Mouse (Mus musculus): ENCODE data around the gene Kif16b. TPM values are rescaled to one million over a fixed set of nuclear protein-coding genes. Genes with fewer than 3 reads are reported as not detected.

The Kif16b gene
- total RNA-seq, 2 experiments from 2014 or later = 7.9 to 9.4 TPM

DNA sequence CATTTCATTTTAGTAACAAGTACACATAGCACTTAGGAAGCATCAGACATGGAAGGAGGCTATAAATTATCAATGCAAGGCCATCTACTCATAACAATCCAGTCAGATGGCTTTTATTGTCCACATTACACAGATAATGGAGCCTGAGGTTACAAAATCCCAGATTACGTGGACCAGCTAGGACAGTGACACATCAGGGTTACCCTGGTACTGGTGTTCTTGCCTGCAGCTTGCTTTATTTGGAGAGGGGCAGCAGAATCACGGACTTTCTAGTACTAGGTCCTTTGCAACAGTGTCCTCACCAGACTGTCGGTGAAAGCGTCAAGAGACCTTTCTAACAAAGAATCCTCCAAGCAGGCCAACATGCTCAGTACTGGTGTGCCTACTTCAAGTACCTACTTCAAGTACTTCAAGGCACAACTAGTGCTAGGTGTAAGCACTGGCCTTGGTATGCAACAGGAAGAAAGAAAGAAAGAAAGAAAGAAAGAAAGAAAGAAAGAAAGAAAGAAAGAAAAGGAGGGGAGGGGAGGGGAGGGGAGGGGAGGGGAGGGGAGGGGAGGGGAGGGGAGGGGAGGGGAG is 213.3 kb downstream of the Kif16b start:
- no peak for DNase-seq (ENCODE audit: extremely low spot score in 1 of 2, low spot score in 1 of 2)

DNA sequence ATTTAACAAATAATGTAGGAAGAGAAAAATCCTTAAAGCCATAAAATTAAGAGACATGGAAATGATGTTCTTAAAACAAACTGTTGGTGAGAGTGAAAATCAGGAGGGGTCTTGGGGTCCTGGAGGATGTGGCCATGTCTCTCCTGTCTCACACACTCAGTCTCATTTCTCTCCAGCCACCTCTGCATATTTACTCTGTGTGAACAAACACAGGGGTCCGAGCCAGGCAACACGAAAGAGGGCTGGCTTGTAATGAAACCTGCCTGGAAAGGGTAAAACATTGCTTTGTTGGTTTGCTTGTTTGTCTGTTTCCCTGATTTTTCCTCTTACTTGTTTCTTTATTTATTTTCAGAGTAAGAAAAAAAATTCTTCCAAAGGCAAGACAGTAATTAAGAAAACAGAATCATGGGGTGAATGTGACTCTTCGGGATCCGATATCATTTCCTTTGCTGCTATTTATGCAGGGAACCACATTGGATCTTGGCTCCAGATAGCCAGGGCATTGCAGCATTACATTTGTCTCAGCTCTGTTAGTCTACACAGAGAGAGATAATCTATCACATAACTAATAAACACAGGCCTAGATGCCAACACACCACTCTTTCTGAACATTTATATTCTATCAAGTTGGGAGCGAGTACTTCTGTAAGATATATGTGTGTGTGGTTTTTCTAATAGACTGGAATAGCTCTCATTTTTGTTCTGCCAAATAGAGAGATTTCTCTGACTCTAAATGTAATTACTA is 218.2 kb downstream of the Kif16b start:
- no peak for DNase-seq (ENCODE audit: extremely low spot score in 1 of 2, low spot score in 1 of 2)

DNA sequence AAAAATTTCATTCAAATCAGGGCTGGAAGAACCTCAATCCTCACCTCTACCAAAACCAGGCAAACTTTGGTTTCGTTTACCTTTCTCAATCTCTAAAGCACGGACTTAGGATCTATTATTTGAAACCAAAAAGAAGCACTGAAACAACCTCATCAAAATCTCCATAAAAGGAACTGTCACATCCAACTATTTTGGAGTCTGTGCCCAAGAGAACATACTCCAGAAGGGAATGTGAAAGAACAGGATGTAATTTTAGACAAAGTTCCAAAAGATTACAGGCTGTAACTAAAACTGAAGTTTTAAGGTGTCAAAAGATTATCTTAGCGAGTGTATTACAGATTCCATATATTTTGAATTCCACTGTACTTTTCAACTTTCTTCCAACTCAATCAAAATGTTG is 232.9 kb downstream of the Kif16b start:
- no peak for DNase-seq (ENCODE audit: extremely low spot score in 1 of 2, low spot score in 1 of 2)

DNA sequence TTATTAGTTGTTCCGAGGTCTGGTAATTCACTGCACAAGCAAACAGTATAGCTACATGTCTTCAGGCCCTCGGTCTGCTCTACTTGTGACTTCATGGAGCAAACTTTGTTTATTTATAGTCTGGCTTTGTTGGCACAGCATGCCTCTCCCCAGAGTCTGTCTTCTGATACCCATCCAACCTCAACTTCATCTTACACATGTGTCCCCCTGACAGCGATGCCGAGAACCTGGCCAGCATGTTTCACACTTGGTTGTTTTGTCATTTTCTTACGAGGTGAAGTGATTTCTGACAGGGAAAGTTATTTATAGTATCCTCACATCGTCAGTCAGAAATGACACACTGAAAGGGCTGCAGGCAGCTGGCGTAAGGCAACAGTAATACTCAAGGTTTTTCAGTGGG is 249.7 kb downstream of the Kif16b start:
- DNase-seq (ENCODE audit: extremely low spot score in 1 of 2, low spot score in 1 of 2) = no peak

DNA sequence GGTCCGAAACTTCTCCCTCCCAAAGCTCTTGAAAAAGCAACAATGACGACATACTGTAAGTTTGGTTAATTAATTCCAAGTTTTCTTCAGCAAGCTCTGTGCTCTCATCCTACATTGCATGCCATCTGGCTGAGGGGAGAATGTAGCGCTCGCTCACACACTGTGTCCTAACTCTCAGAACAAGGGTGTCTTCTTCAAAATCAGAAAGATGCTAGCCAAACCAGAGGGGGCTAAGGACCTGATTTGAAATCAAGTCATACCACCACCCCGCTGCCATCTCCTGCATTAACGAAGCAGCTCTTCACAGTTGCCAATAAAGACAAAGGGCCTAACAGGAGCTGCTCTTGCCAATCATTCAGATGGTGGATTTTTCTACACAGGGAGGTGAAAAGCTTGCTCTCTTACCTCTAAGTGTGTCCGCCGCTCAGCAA is 253.3 kb downstream of the Kif16b start:
- DNase-seq (ENCODE audit: extremely low spot score in 1 of 2, low spot score in 1 of 2) = peak; percentile 7 to 27

DNA sequence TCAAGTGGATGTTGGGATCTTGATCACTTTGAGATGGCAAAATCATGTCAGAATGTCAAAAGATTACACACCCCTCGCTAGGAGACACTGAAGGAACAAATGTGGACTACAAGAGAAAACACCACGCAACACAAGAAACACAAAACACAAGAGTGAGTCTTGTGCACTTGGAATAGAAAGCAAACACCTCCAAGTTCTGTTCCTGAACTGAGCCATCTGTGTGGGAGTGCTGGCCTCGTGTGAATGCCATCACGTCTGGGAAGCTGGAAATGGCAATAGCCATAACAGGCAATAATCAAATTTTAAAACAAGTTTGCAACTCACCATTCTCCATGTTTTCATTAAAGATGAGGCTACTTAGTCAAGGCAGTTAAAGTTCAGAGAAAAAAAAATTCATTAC is 254.5 kb downstream of the Kif16b start:
- no peak for DNase-seq (ENCODE audit: extremely low spot score in 1 of 2, low spot score in 1 of 2)

DNA sequence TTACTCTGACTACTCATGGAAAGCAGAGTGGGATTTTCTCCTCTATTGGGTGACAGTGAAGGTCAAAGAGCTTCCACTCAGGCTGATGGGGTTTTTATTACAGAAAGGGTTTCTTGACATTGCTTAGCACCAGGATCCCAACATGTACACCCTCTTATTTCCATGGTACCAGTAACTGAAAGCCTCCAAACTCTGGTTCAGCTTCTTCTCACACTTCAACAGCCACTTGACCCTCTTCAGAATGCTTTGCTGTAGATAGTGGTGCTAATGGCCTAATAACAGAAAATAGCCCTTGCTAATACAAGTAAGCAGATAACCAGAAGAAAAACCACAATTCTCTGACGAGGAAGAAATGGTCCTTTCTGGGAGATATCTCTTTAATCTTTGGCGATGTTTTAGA is 259.6 kb downstream of the Kif16b start:
- DNase-seq (ENCODE audit: extremely low spot score in 1 of 2, low spot score in 1 of 2) = no peak

DNA sequence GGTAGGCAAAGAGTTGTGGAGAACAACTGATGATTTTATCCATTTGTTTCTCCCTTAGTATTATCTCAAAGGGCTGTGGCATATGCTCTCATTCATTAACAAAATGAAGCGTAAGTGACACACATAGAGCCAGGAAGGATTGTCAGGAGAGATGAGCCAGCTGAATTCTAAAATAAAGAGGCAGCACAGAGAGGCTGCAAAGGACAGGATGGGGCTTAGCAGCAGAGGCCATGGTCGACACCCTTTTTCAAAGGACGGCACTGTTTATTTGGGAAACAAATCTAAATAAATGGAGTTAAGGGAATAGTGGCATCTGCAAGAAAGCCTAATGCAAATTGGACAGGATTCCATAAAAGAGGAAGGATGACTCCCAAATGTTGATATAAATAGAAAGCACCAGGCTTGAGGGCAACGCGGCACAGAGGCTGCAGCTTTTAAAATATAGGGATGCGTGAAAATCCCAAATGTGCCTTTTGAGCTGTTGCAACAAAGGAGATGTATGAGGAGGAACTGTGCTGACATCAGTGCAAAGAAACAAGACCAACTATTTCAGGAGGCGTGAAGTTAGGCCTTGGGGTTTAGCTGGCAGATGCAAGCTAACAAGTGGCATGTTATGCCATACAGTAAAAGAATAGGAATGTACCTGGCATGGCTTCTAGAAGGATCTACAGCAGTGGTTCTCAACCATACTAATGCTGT is 265.6 kb downstream of the Kif16b start:
- DNase-seq (ENCODE audit: extremely low spot score in 1 of 2, low spot score in 1 of 2) = no peak

DNA sequence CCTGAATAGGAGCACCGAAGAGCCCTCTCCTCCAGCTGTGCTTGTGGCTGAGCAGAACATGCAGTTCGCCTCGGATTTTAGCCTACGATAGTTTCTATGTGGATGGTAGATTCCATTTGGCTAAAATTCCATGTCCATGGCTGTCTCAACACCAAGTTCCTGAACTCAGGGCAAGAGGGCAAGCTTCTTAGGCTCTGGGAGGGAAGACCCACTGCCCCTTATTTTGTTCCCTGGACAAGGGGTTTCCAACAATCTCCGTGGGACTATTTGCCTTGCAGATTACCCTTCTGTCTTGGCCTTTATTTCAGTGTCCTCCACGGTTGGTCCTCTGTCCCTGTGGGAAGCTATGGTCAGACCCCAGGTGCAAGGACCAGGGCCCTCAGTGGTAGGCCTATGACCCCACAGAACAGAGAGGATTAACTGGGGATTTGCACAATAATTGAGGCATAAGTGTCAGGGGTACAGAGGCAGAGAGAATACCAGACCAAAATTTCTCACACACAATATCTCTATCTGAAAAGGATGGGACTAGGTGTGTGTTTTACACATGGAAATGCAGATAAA is 267.3 kb downstream of the Kif16b start:
- DNase-seq (ENCODE audit: extremely low spot score in 1 of 2, low spot score in 1 of 2) = no peak

DNA sequence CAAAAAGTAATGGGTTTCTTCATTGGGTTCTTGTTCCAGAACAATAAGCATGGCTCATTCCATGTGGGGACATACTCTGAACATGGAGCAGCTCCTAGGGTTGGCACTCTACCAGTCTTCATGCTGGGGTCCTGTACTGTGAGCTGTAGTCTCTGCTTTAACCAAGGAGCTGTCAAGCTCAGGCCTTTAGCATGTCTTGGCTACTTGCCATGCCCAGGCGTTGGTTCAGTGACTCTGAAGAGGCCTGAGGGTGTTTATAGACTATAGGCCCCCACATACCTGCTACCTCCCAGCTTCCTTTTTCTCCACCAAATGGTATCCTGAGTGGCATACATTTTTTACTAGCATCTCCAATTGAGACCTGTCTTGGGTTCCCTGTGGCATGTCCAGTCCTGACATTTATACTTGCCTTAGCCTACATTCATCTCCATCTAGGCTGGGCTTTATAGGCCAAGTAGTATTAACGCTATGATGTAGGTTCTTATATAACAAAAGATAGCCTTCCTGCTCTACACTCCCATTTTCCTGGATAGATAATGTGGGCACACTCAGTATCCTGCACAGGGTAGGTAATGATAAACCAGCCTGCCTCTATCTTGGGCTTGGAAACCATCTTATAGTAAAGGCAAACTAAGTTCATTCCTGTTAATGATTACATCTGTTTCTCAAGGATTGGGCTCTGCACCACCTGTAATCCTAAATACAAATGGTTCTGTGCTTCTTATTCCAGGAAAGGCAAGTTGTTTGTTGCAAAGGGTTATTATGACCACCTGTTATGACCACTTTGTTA is 271.6 kb downstream of the Kif16b start:
- DNase-seq (ENCODE audit: extremely low spot score in 1 of 2, low spot score in 1 of 2) = no peak

DNA sequence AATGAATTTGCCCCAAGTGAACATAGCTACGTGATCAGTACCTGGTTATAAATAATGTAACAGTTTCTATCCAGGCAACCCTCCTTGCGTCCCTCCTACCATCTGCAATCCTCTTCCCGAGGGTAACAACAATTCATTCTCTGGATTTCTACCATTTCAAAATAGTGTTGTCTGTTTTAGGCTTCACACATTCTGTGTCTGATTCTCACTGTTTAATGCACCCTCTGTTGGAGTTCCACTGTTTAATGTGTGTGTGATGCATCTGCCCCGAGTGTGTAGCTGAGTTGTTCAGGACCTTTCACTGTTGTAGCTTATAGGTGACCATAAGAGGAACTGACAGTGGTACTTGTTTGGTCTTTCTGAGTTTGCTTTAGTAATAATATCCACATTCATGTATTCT is 275.6 kb downstream of the Kif16b start:
- DNase-seq (ENCODE audit: extremely low spot score in 1 of 2, low spot score in 1 of 2) = no peak

DNA sequence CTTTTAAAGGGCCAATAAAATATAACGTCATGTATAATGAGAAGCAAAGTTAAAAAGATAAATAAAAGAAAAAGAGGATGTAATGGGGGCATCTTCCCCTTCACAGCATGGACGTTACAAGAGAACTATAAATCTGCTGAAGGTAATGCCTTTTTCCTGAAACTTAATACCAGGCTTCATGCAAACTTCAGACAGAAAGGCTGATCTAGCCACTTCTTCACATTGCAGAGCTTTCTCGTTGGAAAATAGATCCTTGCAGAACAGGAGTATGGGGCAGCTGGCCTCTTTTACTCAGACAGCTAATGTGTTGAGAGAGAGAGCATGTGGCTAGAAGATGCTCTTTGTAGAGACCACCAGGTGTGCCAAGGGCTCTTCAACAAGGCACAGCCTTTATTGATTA is 276.2 kb downstream of the Kif16b start:
- DNase-seq (ENCODE audit: extremely low spot score in 1 of 2, low spot score in 1 of 2) = no peak

DNA sequence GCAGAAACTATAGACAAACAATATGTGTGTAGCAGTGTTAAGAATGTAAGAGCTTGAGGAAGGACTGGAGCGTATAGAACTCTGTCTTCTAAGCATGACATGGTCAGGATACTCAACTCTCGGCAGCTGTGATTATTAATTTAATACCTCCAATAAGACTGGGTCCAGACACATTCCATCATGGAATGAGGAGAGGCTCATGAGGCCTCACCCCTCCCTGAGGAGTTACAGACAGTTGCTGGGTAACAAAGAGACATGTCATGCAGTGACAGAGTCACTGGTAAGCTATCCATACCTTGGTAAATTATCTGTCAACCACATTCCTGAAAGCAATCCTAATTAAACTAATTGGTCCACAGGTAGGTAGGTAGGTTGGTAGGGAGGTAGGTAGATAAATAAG is 277.1 kb downstream of the Kif16b start:
- no peak for DNase-seq (ENCODE audit: extremely low spot score in 1 of 2, low spot score in 1 of 2)

DNA sequence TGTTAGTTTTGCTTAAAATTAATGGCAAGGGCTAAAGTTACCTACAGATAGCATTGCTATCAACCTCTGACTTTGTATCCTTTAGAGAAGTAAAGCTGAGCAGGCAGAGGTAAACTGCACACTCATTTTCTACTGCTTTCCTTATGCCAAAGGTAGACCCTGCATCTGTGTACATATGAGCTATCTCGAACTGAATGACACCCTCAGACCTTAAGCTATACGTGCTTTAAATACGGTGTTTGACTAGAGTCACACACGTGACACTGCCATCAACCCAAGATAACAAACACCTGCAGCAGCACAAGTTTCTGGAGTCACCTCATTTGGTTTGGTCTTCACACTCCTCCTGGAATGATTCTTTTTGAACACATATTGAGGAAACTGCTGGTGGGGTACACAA is 280.2 kb downstream of the Kif16b start:
- no peak for DNase-seq (ENCODE audit: extremely low spot score in 1 of 2, low spot score in 1 of 2)

DNA sequence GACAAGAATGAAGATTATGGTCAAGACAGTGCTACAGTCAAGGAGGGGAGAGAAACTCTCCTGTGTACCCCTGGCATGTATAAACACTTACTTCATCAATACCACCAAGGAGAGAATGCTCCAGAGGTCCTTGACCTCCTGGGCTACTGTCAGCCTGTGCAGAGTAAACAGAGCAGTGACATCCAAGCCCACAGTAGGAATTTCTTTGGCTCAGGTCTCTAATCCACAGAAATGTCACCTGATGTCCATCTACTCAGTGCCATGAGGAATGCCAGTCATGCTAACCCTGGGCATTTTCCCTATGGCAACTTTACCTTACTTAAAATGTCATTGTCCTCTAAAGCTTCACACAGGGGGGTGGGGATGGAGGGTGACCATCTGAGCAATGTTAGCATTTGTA is 281.4 kb downstream of the Kif16b start:
- no peak for DNase-seq (ENCODE audit: extremely low spot score in 1 of 2, low spot score in 1 of 2)

DNA sequence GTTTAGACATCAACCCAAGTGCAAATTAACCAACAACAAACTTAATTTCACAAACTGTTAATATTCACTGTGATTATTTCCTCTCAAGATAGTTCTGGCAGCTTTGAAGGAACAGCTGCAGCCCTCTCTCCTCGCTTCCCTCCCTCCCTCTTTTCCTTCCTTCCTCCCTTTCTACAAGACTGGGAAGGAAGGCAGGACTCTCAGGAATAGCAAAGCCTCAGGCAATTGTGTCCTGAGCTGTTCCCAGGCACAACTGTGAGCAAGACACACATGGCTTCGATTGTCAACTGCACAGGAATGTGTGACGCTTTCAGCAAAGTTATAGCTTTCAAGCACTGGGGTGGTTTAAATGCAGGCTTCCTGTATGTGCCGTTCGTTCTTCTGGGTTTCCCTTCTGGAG is 286.8 kb downstream of the Kif16b start:
- no peak for DNase-seq (ENCODE audit: extremely low spot score in 1 of 2, low spot score in 1 of 2)

DNA sequence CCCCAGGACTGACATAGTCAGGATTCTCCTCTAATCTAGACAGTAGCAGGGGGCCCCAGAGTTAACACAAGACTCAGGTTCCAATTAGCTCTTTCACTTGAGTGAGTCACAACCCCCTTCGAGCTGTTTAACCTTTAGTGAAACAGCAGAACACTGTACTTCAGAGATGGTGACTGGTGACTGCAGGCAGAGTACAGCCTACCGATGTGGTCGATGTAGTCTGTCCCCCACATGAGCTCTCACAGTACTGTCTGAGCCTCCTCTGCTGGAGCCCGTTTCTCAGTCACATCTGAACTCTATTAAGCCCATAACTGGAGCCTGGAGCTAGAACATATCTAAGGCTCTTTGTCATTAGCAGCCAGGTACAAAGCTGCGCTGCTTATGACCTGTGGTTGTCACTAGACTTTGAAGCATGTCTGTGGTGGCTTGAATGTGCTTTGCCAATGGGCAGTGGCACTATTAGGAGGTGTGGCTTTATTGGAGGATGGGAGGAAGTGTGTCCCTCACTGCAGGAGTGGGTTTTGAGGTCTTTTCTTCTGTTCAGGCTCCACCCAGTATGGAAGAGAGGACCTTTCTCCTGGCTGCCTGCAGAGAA is 288.9 kb downstream of the Kif16b start:
- no peak for DNase-seq (ENCODE audit: extremely low spot score in 1 of 2, low spot score in 1 of 2)

DNA sequence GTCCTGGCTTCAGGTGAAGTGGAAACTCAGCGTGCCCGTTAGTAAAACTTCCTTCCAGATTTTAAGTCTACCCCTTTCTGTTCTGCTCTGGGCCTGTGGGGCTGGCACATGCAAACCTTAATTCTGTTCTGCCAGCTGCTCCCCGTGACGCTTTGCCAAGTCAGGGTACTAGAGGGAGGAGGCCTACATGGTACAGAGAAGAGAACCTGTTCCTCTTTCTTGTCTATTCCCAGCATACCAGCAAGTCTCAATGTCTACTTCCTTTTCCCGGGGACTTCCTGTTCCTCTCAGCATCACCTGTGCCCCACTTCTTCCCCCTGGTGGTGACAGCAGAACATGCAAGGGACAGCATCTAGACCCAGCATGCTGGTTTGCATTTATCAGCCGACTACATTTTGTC is 290.2 kb downstream of the Kif16b start:
- DNase-seq (ENCODE audit: extremely low spot score in 1 of 2, low spot score in 1 of 2) = peak; percentile 42 to 49

DNA sequence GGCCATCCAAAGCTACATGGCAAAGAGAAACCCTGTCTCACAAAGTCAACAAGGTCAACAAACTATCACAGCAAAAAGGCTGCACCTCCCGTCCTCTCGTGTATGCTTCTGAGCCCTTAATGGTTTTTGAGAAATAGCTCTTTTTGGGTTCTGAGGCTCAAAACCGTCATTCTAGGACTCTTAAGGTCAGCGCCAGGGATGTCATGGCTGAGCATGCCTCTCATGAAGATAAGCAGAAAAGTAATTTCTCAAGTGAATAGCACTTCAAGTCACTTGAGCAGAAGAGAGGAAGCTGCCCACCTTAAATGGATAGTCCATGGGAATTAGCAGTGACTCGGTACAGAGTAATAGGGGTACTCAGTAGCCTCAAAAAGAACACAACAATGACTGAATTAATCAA is 291.1 kb downstream of the Kif16b start:
- no peak for DNase-seq (ENCODE audit: extremely low spot score in 1 of 2, low spot score in 1 of 2)

DNA sequence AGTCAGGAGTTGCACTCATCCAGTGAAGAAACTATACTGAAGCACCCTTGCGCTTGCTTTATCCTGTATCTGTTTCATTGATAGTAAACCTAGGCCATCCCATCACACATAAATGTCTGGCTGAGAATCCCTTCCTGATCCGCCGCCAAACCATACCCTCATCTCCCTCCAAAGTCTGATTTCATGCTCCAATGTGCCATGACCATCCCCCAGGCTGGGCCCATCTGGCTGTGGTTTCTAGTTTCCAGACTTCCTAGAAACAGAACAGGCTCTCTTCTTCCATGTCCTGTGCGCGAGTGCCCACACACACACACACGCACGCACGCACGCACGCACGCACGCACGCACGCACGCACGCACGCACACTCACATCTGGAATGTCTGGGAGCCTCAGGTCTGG is 292.6 kb downstream of the Kif16b start:
- DNase-seq (ENCODE audit: extremely low spot score in 1 of 2, low spot score in 1 of 2) = peak in 1 of 2 experiments; percentile 43
